Comparison of ENCODE assay signal across 22 mouse cellular contexts in genomic region chr1:169506354-169506753, GRCm38 (mm10). TPM values are rescaled to one million over a fixed set of nuclear protein-coding genes. Genes with fewer than 3 reads are reported as not detected.
"Had no signal": no experiment of that assay in that cellular context is flagged by ENCODE, and none has a peak within 500 bp of the region (broad histone marks: within the 10 kb centered on the region; RNA-seq: fewer than 3 reads in every experiment).

No protein-coding gene starts in this region.

- H3K27ac ChIP-seq: gastrocnemius, adult 2 months; heart, embryonic 10.5 days; hindbrain, embryonic 10.5 days; hindbrain, embryonic 12.5 days; hindbrain, embryonic 14.5 days; intestine, embryonic 15.5 days; left cerebral cortex, adult 2 months; limb, embryonic 10.5 days; limb, embryonic 12.5 days; liver, embryonic 13.5 days had no signal

- H3K4me3 ChIP-seq: gastrocnemius, adult 2 months; heart, embryonic 10.5 days; heart, embryonic 12.5 days; hindbrain, embryonic 10.5 days; hindbrain, embryonic 12.5 days; intestine, embryonic 15.5 days; left cerebral cortex, adult 2 months; limb, embryonic 10.5 days; limb, embryonic 12.5 days; liver, embryonic 13.5 days had no signal

- DNase-seq: gastrocnemius, adult 2 months; gastrocnemius, postnatal 10 days; gastrocnemius, postnatal 25 days; heart, adult 18-20 months; heart, postnatal 10 days; heart, postnatal 4 days; kidney, adult 18-20 months; kidney, adult 8-10 months; kidney, postnatal 10 days; kidney, postnatal 25 days; kidney, postnatal 4 days; liver; liver, embryonic 13.5 days had no signal

RNA-seq across cellular contexts. Expression of gene Nuf2, which starts 24.9 kb away (rescaled TPM):
- total RNA-seq: gastrocnemius, adult 2 months had no signal
